14 mouse cellular contexts compared by ENCODE assay signal in genomic region chr19:37275555-37275954, GRCm38 (mm10).
"Had no signal": no experiment of that assay in that cellular context is flagged by ENCODE, and none has a peak within 500 bp of the region (broad histone marks: within the 10 kb centered on the region; RNA-seq: fewer than 3 reads in every experiment).

No protein-coding gene starts in this region.

- H3K27me3 ChIP-seq: kidney, embryonic 15.5 days; limb, embryonic 12.5 days; liver, embryonic 13.5 days; lung, embryonic 15.5 days; midbrain, embryonic 12.5 days had no signal

- DNase-seq: kidney, adult 2 months; kidney, postnatal 25 days; liver; liver, embryonic 13.5 days; liver, postnatal 0 days; lung, postnatal 14 days; right cerebral cortex, postnatal 4 days; spleen, adult 18-20 months; thymus, postnatal 36 days had no signal

- ATAC-seq: intestine, embryonic 16.5 days; liver, postnatal 0 days had no signal

- H3K4me3 ChIP-seq: kidney, embryonic 15.5 days; limb, embryonic 12.5 days; liver, embryonic 13.5 days; lung, embryonic 15.5 days; midbrain, embryonic 12.5 days had no signal

- H3K27ac ChIP-seq: kidney, embryonic 15.5 days; limb, embryonic 12.5 days; liver, embryonic 13.5 days; lung, embryonic 15.5 days; midbrain, embryonic 12.5 days had no signal

- H3K4me1 ChIP-seq: kidney, embryonic 15.5 days; limb, embryonic 12.5 days; liver, embryonic 13.5 days; lung, embryonic 15.5 days; midbrain, embryonic 12.5 days had no signal
